In the genomic region with DNA sequence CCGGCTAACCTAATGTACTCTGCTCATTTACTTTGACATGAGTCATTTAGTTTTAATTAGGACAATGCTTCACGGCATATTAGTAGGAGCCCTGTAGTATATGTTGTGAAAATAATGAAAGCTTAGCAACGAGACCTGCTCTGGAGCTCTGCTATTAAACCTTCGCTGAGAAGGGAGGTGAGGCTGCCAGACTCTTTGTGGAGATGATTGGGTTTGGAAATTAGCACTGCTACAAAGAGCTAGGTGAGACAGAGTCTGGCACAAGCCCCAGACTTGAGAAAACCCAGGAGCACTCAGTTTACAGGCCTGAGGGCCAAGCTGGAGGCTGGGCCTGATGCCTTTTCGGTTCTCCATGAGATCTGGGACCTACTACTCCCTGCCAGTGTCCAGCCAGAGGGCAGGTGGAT, we compare ENCODE assay signal across 12 mouse cellular contexts.
DNase-seq lines count a peak whose midpoint lies in the region; ATAC-seq and TF ChIP-seq lines count a peak whose summit lies in the region.
"Had no signal": no experiment of that assay in that cellular context is flagged by ENCODE, and none has a peak within 500 bp of the region (broad histone marks: within the 10 kb centered on the region; RNA-seq: fewer than 3 reads in every experiment).

No protein-coding gene starts in this region.

- H3K27me3 ChIP-seq in hindbrain, embryonic 13.5 days = no peaks in the 10 kb centered on the region
- H3K27me3 ChIP-seq in hindbrain, embryonic 10.5 days (ENCODE audit: insufficient read depth, poor library complexity, severe bottlenecking) = no peaks in the 10 kb centered on the region
- H3K27me3 ChIP-seq in hindbrain, embryonic 16.5 days (replicated peaks; ENCODE audit: control insufficient read depth, insufficient read depth, low read length) = no peaks in the 10 kb centered on the region

- 0 out of 2 replicates have a peak, but pooled peaks have one; percentile 46 for ATAC-seq in hindbrain, embryonic 13.5 days (ENCODE audit: low FRiP score)
- peak; percentile 77 for ATAC-seq in hindbrain, embryonic 16.5 days

- DNase-seq in hindbrain, embryonic 10.5 days (ENCODE audit: low spot score) = no peak
- peak; percentile 77 for DNase-seq in brain, embryonic 14.5 days (ENCODE audit: low read depth)
- DNase-seq in cerebellum, postnatal 10 days = peak; percentile 63 to 70
- DNase-seq in lung, adult 18-20 months = no peak
- DNase-seq in layer of hippocampus, adult 18-20 months (ENCODE audit: low spot score in 2 of 2) = no peak
- DNase-seq: gastrocnemius, postnatal 25 days; thymus, postnatal 25 days had no signal

- no peak for TF ChIP-seq POLR2A in brain, embryonic 14.5 days (IDR thresholded peaks at IDR 0.05; ENCODE audit: borderline replicate concordance, extremely low read depth, insufficient read depth, insufficient read length, poor library complexity, severe bottlenecking)

- no peak for TF ChIP-seq CTCF in brain, embryonic 14.5 days (IDR thresholded peaks at IDR 0.05; ENCODE audit: borderline replicate concordance, extremely low read depth, insufficient read depth, insufficient read length)

- H3K9me3 ChIP-seq in hindbrain, embryonic 13.5 days = no peaks in the 10 kb centered on the region
- H3K9me3 ChIP-seq in hindbrain, embryonic 10.5 days = no peaks in the 10 kb centered on the region
- H3K9me3 ChIP-seq in hindbrain, embryonic 16.5 days (ENCODE audit: control insufficient read depth, low read length) = no peaks in the 10 kb centered on the region
- H3K9me3 ChIP-seq: heart, embryonic 10.5 days; megakaryocyte, embryonic 14.5 days had no signal

- H3K36me3 ChIP-seq in hindbrain, embryonic 13.5 days = no peaks in the 10 kb centered on the region
- H3K36me3 ChIP-seq in hindbrain, embryonic 10.5 days = no peaks in the 10 kb centered on the region
- no peaks in the 10 kb centered on the region for H3K36me3 ChIP-seq in hindbrain, embryonic 16.5 days (ENCODE audit: control insufficient read depth, insufficient read depth, low read length)
- H3K36me3 ChIP-seq: heart, embryonic 10.5 days had no signal

- WGBS in hindbrain, embryonic 13.5 days = 45% methylated on average over 5 of the region's 5 CpGs
- 84% methylated on average over 5 of the region's 5 CpGs for WGBS in hindbrain, embryonic 10.5 days
- 41% methylated on average over 5 of the region's 5 CpGs for WGBS in hindbrain, embryonic 16.5 days

- peaks cover 18% of the 10 kb centered on the region for H3K4me1 ChIP-seq in hindbrain, embryonic 13.5 days (replicated peaks)
- no peaks in the 10 kb centered on the region for H3K4me1 ChIP-seq in hindbrain, embryonic 10.5 days (replicated peaks)
- 0 out of 2 replicates have a peak, but pooled peaks cover 3% of the 10 kb centered on the region for H3K4me1 ChIP-seq in hindbrain, embryonic 16.5 days (ENCODE audit: control insufficient read depth, insufficient read depth, low read depth, low read length)
- H3K4me1 ChIP-seq: megakaryocyte, embryonic 14.5 days had no signal

- no peak overlapping the region for H3K4me3 ChIP-seq in hindbrain, embryonic 13.5 days
- no peak overlapping the region for H3K4me3 ChIP-seq in hindbrain, embryonic 10.5 days
- no peak overlapping the region for H3K4me3 ChIP-seq in hindbrain, embryonic 16.5 days (ENCODE audit: low read length)
- H3K4me3 ChIP-seq: heart, embryonic 10.5 days; megakaryocyte, embryonic 14.5 days had no signal

- H3K9ac ChIP-seq in hindbrain, embryonic 13.5 days = no peak overlapping the region
- no peak overlapping the region for H3K9ac ChIP-seq in hindbrain, embryonic 16.5 days (ENCODE audit: low read depth, low read length)

- H3K27ac ChIP-seq in hindbrain, embryonic 13.5 days = no peak overlapping the region; the same call in 1 of the 2 replicates
- H3K27ac ChIP-seq in hindbrain, embryonic 10.5 days = no peak overlapping the region
- H3K27ac ChIP-seq in hindbrain, embryonic 16.5 days (ENCODE audit: low read depth, low read length) = peak overlapping the region; percentile 21; the same call in 1 of the 2 replicates
- H3K27ac ChIP-seq: heart, embryonic 10.5 days had no signal

- H3K4me2 ChIP-seq in hindbrain, embryonic 13.5 days = no peak overlapping the region
- no peak overlapping the region for H3K4me2 ChIP-seq in hindbrain, embryonic 16.5 days (ENCODE audit: low read length)
- H3K4me2 ChIP-seq: liver, embryonic 11.5 days had no signal

Comparison
In these comparisons a context has a peak if more than half of its experiments do, and no peak if none do; other contexts are left out.
1. DNase-seq: peak in brain, embryonic 14.5 days (single experiment) and cerebellum, postnatal 10 days (2 of 2); none in hindbrain, embryonic 10.5 days (single experiment), lung, adult 18-20 months (0 of 2) and layer of hippocampus, adult 18-20 months (0 of 2).